ENCODE assay signal across 23 mouse cellular contexts in genomic region chr9:61815995-61816394, GRCm38 (mm10).
DNase-seq lines count a peak whose midpoint lies in the region; ATAC-seq and TF ChIP-seq lines count a peak whose summit lies in the region.
"Had no signal": no experiment of that assay in that cellular context is flagged by ENCODE, and none has a peak within 500 bp of the region (broad histone marks: within the 10 kb centered on the region; RNA-seq: fewer than 3 reads in every experiment).

No protein-coding gene starts in this region.

- no peak overlapping the region for H3K4me2 ChIP-seq in intestine, embryonic 16.5 days (ENCODE audit: low read depth, low read length)
- H3K4me2 ChIP-seq in intestine, embryonic 15.5 days (replicated peaks): no peak overlapping the region
- H3K4me2 ChIP-seq: embryonic facial prominence, embryonic 12.5 days; heart, embryonic 12.5 days; limb, embryonic 13.5 days had no signal

- H3K27me3 ChIP-seq in intestine, embryonic 16.5 days (replicated peaks; ENCODE audit: control insufficient read depth, insufficient read depth, low read length): no peaks in the 10 kb centered on the region
- H3K27me3 ChIP-seq in intestine, embryonic 15.5 days (replicated peaks): no peaks in the 10 kb centered on the region
- 0 out of 2 replicates have a peak, but pooled peaks cover 1% of the 10 kb centered on the region for H3K27me3 ChIP-seq in embryonic facial prominence, embryonic 10.5 days (replicated peaks; ENCODE audit: low read depth, poor library complexity, severe bottlenecking)
- H3K27me3 ChIP-seq: CH12.LX; embryonic facial prominence, embryonic 12.5 days had no signal

- peaks cover 23% of the 10 kb centered on the region for H3K4me1 ChIP-seq in intestine, embryonic 16.5 days (ENCODE audit: control insufficient read depth, insufficient read depth, low read length)
- H3K4me1 ChIP-seq in intestine, embryonic 15.5 days (replicated peaks): 0 out of 2 replicates have a peak, but pooled peaks cover 13% of the 10 kb centered on the region
- H3K4me1 ChIP-seq in embryonic facial prominence, embryonic 10.5 days: peaks cover 24% of the 10 kb centered on the region
- H3K4me1 ChIP-seq: heart, embryonic 12.5 days; megakaryocyte, embryonic 14.5 days had no signal

- no peak for ATAC-seq in intestine, embryonic 16.5 days
- ATAC-seq in intestine, embryonic 15.5 days: no peak
- ATAC-seq: forebrain, embryonic 14.5 days; hindbrain, postnatal 0 days had no signal

- WGBS in intestine, embryonic 16.5 days: 40% methylated on average over 10 of the region's 10 CpGs
- 33% methylated on average over 10 of the region's 10 CpGs for WGBS in intestine, embryonic 15.5 days
- 20% methylated on average over 10 of the region's 10 CpGs for WGBS in embryonic facial prominence, embryonic 10.5 days

- intact Hi-C loops in left cerebral cortex, postnatal 4 days (cut with DNase I): no loop called here
- intact Hi-C loops in gastrocnemius, adult 2 months (cut with DNase I): no loop called here

- H3K9me3 ChIP-seq in intestine, embryonic 16.5 days (ENCODE audit: control insufficient read depth, low read length): no peaks in the 10 kb centered on the region
- no peaks in the 10 kb centered on the region for H3K9me3 ChIP-seq in intestine, embryonic 15.5 days
- H3K9me3 ChIP-seq in embryonic facial prominence, embryonic 10.5 days: no peaks in the 10 kb centered on the region
- H3K9me3 ChIP-seq: embryonic facial prominence, embryonic 12.5 days; heart, embryonic 12.5 days; limb, embryonic 13.5 days; megakaryocyte, embryonic 14.5 days had no signal

- peak; percentile 82 for DNase-seq in embryo, embryonic 10 days (ENCODE audit: low spot score)
- peak; percentile 76 for DNase-seq in embryonic facial prominence, embryonic 10.5 days (ENCODE audit: low spot score)
- DNase-seq in retina, embryonic 14.5 days (ENCODE audit: low spot score): peak; percentile 40
- no peak for DNase-seq in left cerebral cortex, postnatal 4 days
- DNase-seq in gastrocnemius, adult 2 months: no peak
- DNase-seq: adrenal gland, postnatal 25 days; cerebellum, adult 11 months; cerebellum, postnatal 14 days; layer of hippocampus, adult 9-11 months; lung, adult 2 months; right cerebral cortex, adult 18-20 months; thymus, postnatal 36 days had no signal

- H3K36me3 ChIP-seq in intestine, embryonic 16.5 days (ENCODE audit: control insufficient read depth, insufficient read depth, low read length): no peaks in the 10 kb centered on the region
- no peaks in the 10 kb centered on the region for H3K36me3 ChIP-seq in intestine, embryonic 15.5 days
- no peaks in the 10 kb centered on the region for H3K36me3 ChIP-seq in embryonic facial prominence, embryonic 10.5 days (replicated peaks)
- H3K36me3 ChIP-seq: embryonic facial prominence, embryonic 12.5 days; heart, embryonic 12.5 days; limb, embryonic 13.5 days had no signal

- no peak for TF ChIP-seq CTCF in gastrocnemius, adult 2 months (IDR thresholded peaks at IDR 0.05)

- no peak overlapping the region for H3K27ac ChIP-seq in intestine, embryonic 16.5 days (ENCODE audit: low read length)
- no peak overlapping the region for H3K27ac ChIP-seq in intestine, embryonic 15.5 days
- peak overlapping the region; percentile 66; the same call in 1 of the 2 replicates for H3K27ac ChIP-seq in embryonic facial prominence, embryonic 10.5 days (replicated peaks)
- H3K27ac ChIP-seq in gastrocnemius, adult 2 months: no peak overlapping the region
- H3K27ac ChIP-seq: embryonic facial prominence, embryonic 12.5 days; hindbrain, postnatal 0 days; left cerebral cortex, adult 2 months; limb, embryonic 13.5 days had no signal

- peak overlapping the region; percentile 13; the same call in 1 of the 2 replicates for H3K9ac ChIP-seq in intestine, embryonic 16.5 days (ENCODE audit: low read depth, low read length)
- no peak overlapping the region for H3K9ac ChIP-seq in intestine, embryonic 15.5 days
- H3K9ac ChIP-seq: embryonic facial prominence, embryonic 12.5 days; heart, embryonic 12.5 days; limb, embryonic 13.5 days had no signal

- no peak overlapping the region for H3K4me3 ChIP-seq in intestine, embryonic 16.5 days (ENCODE audit: low read length)
- H3K4me3 ChIP-seq in intestine, embryonic 15.5 days (replicated peaks): no peak overlapping the region
- no peak overlapping the region for H3K4me3 ChIP-seq in embryonic facial prominence, embryonic 10.5 days
- H3K4me3 ChIP-seq in gastrocnemius, adult 2 months: no peak overlapping the region
- H3K4me3 ChIP-seq: embryonic facial prominence, embryonic 12.5 days; erythroblast, embryonic 14.5 days; heart, embryonic 12.5 days; left cerebral cortex, adult 2 months; limb, embryonic 13.5 days; megakaryocyte, embryonic 14.5 days had no signal

Comparison
In these comparisons a context has a peak if more than half of its experiments do, and no peak if none do; other contexts are left out.
1. DNase-seq: peak in embryo, embryonic 10 days (single experiment), embryonic facial prominence, embryonic 10.5 days (single experiment) and retina, embryonic 14.5 days (single experiment); none in left cerebral cortex, postnatal 4 days (single experiment) and gastrocnemius, adult 2 months (single experiment).